Mouse (Mus musculus) forebrain, embryonic 12.5 days (tissue): Measurements from ENCODE around the gene Itpripl2. TPM values are rescaled to one million over a fixed set of nuclear protein-coding genes. Genes with fewer than 3 reads are reported as not detected.

Experiments
- ATAC-seq: fragments of 200-750 bp; cut with Nextera tagmentation; 2 replicates; pipeline ENCODE4 v1.8.0; 2017; ENCODE audit warnings: moderate TSS enrichment; ENCODE audit not compliant: low FRiP score
- H3K27ac ChIP-seq: fragments of 300-500 bp; sonication (generic); 2 replicates; pipeline ENCODE4 v1.5.1; 2016; ENCODE audit warnings: mild to moderate bottlenecking
- H3K27me3 ChIP-seq: fragments of 300-500 bp; sonication (generic); 2 replicates; pipeline ENCODE4 v1.6.1; 2016; ENCODE audit warnings: mild to moderate bottlenecking
- H3K36me3 ChIP-seq: fragments of 300-500 bp; sonication (generic); replicated peaks from 2 replicates; pipeline ENCODE4 v1.6.1; 2016; ENCODE audit warnings: mild to moderate bottlenecking
- H3K4me1 ChIP-seq: fragments of 300-500 bp; sonication (generic); 2 replicates; pipeline ENCODE4 v1.6.1; 2016
- H3K4me2 ChIP-seq: fragments of 300-500 bp; sonication (generic); 2 replicates; pipeline ENCODE4 v1.6.1; 2016; ENCODE audit warnings: mild to moderate bottlenecking, moderate library complexity
- H3K4me3 ChIP-seq: fragments of 300-500 bp; sonication (generic); replicated peaks from 2 replicates; pipeline ENCODE4 v1.5.1; 2016; ENCODE audit warnings: mild to moderate bottlenecking
- H3K9ac ChIP-seq: fragments of 300-500 bp; sonication (generic); 2 replicates; pipeline ENCODE4 v1.6.1; 2016; ENCODE audit warnings: mild to moderate bottlenecking
- H3K9me3 ChIP-seq: fragments of 300-500 bp; sonication (generic); 2 replicates; pipeline ENCODE4 v1.6.1; 2016
- WGBS: fragments of 180-500 bp; shearing (Covaris S2); methylation state at CpG from one replicate; pipeline ENCODE4 v1.1.7; 2016; 5-methylcytosine and 5-hydroxymethylcytosine counted together
- polyA plus RNA-seq: library from polyadenylated mRNA; unstranded; fragments of >200 nt; fragmentation: Nextera tagmentation; extraction: Ambion mirVana; gene quantifications from 2 replicates; pipeline ENCODE4 v1.2.1, GENCODE M21; 2016

The Itpripl2 gene
- polyA plus RNA-seq, 1 experiment from 2014 or later, result 1.3 TPM

DNA sequence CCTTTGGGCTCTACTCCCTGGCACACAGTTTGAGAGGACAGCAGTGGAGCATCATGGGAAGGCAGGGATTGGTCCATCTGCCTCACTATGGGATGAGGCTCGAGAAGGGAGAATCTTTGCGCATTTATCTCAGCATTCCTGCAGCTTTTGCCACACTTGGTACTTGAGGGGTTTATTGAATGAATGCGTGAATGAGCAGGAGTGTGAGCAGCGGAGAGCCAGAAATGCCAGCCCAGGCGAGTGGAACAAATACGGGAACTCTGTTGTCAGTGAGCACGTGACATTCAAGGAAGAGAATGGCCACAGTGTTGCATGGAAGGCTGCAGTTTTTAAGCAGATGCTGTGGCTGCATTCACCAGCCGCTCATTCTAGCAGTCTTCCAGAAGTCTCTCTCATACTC lies 10.6 kb upstream of the Itpripl2 start:
- WGBS, result 75% methylated on average over 8 of the region's 8 CpGs
- H3K27me3 ChIP-seq, result 0 out of 2 replicates have a peak, but pooled peaks cover 4% of the 10 kb centered on the region
- no peak for ATAC-seq

DNA sequence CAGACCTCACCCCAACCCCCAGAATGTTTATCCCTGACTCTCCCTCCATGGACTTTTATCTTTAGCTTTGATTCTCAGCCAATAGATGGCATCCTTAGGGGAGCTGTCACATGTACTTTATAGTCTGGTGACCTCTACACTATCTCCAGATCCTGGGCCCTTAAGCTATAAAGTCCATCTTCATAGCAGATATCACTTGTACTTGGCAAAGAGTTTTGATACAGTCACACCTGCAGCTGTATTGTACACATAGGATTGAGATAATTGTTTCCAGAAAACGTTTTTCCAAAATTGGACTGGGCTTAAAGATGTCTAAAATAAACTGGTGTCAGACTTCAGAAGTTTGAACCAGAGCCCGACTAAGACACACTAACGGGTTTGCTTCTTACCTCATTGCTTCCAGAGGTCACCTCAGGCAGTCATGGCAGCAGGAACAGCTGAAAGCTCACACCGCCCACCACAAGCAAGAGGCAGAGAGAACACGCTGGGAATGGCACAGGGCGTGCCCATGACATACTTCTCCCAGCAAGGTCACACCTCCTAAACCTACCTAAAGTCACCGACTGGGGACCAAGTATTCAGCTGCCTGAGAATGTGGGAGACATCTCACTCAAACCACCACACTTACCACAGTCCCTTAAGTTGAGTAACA lies 8.1 kb upstream of the Itpripl2 start:
- no peaks in the 10 kb centered on the region for H3K4me1 ChIP-seq
- no peak overlapping the region for H3K4me3 ChIP-seq
- 0 out of 2 replicates have a peak, but pooled peaks cover 6% of the 10 kb centered on the region for H3K9me3 ChIP-seq
- no peak overlapping the region for H3K4me2 ChIP-seq
- no peak overlapping the region for H3K9ac ChIP-seq
- H3K27ac ChIP-seq, result no peak overlapping the region
- WGBS, result 83% methylated on average over 7 of the region's 7 CpGs
- H3K27me3 ChIP-seq, result peaks cover 5% of the 10 kb centered on the region; the same call in 1 of the 2 replicates
- ATAC-seq, result no peak
- no peaks in the 10 kb centered on the region for H3K36me3 ChIP-seq

More for the DNA sequence above, 10.6 kb upstream of the Itpripl2 start:
- H3K4me3 ChIP-seq, result no peak overlapping the region
- H3K4me2 ChIP-seq, result no peak overlapping the region
- H3K9me3 ChIP-seq, result 0 out of 2 replicates have a peak, but pooled peaks cover 5% of the 10 kb centered on the region
- no peaks in the 10 kb centered on the region for H3K36me3 ChIP-seq
- H3K9ac ChIP-seq, result no peak overlapping the region
- no peaks in the 10 kb centered on the region for H3K4me1 ChIP-seq
- no peak overlapping the region for H3K27ac ChIP-seq

DNA sequence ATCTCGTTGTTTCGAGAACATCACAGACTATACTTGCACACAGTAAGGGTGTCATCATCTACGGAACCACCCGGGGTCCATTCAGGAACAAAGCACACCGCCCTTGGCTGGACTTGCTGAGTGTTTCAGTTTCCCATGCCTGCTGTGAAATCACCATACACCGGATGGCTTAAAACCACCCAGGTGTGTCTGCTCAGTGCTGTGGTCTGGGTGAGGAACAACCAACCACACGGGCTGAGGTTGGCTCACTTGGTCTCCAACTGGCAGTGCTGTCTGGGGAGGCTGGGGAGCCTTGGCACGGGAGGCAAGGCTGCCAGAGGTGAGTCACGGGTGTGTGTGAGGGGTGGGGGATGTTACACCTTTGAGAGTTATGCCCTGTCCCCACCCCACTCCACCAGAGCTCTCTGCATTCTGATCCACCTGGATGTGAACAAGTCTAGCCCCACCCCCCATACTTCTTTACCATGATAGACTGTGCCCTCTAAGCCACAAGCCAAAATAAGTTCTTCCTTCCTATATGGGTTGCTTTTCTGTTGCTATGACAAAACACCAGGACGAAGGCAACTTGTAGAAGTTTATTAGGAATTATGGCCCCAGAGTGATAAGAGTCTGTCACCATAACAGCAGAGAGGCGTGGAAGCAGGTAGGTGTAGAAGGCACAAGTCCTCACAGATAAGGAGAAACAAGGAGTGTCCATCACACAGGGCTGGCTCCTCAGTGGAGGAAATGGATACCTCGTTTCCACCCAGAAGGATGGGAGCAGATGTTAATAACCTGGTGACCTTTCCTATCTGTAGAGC lies 7.4 kb upstream of the Itpripl2 start:
- Histone ChIP-seq H3K27ac (no peak overlapping the region), H3K36me3 (no peaks in the 10 kb centered on the region), H3K4me1 (no peaks in the 10 kb centered on the region), H3K4me2 (no peak overlapping the region), H3K9ac (no peak overlapping the region), H3K4me3 (no peak overlapping the region), H3K27me3 (peaks cover 11% of the 10 kb centered on the region), H3K9me3 (0 out of 2 replicates have a peak, but pooled peaks cover 6% of the 10 kb centered on the region)
- ATAC-seq, result no peak
- WGBS, result 85% methylated on average over 12 of the region's 12 CpGs

DNA sequence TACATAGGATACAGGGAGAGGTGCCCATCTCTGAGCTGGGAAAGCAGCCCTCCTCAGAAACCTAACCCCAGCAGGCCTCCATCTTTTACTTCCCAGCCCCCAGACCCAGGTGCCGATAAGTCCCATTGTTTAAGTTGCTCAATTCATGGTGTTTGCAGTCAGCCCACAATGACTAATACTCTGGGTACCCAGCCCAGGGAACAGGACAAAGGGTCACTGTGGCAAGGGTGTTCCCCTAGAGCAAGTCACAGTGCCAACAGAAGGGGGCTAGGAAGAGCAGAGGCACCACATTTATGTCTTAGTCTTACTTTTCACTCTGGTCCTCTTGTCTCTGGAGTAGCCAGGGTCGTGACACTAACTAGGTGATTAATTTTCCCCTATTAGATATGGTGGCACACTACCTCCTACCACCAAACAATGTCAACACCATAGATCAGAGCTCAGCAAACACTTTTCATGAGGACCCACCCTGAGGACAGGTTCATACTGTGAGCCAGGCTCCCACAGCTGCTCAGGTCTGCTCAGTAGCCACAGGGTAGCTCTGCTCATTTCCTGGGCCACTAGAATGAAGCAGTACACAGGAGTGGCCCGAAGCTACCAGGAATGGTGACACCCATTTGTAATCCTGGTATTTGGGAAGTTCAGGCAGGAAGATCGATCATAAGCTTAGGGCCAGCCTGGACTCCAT lies 3.3 kb upstream of the Itpripl2 start:
- H3K27me3 ChIP-seq, result peaks cover 49% of the 10 kb centered on the region
- H3K4me2 ChIP-seq, result no peak overlapping the region
- no peak overlapping the region for H3K4me3 ChIP-seq
- peaks cover 16% of the 10 kb centered on the region for H3K4me1 ChIP-seq
- 0 out of 2 replicates have a peak, but pooled peaks cover 6% of the 10 kb centered on the region for H3K9me3 ChIP-seq
- H3K36me3 ChIP-seq, result no peaks in the 10 kb centered on the region
- no peak overlapping the region for H3K27ac ChIP-seq
- no peak overlapping the region for H3K9ac ChIP-seq
- 72% methylated on average over 4 of the region's 4 CpGs for WGBS
- ATAC-seq, result no peak

DNA sequence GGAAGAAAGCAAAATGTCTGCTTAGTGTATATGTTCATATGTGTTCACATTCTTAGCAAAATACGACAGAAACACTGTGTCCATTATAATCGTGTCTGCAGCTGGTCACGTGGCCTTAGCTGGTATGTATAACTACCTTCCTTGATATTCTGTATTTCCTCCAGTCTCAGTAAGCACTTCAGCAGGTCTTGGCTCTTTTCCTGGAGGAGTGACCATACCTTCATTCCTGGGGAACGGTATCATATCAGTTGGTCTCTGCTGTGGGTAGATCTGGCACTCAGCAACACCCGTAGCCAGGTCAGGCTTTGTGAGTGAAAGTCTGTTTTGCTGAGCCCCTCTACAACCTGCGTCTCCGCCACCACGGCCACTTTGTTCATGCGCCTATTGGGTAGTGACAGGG lies 2.1 kb upstream of the Itpripl2 start:
- no peak overlapping the region for H3K4me2 ChIP-seq
- peaks cover 16% of the 10 kb centered on the region for H3K4me1 ChIP-seq
- H3K9ac ChIP-seq, result no peak overlapping the region
- H3K27me3 ChIP-seq, result peaks cover 57% of the 10 kb centered on the region
- H3K9me3 ChIP-seq, result 0 out of 2 replicates have a peak, but pooled peaks cover 6% of the 10 kb centered on the region
- H3K36me3 ChIP-seq, result no peaks in the 10 kb centered on the region
- WGBS, result 87% methylated on average over 9 of the region's 9 CpGs
- H3K27ac ChIP-seq, result no peak overlapping the region
- ATAC-seq, result no peak
- H3K4me3 ChIP-seq, result no peak overlapping the region

DNA sequence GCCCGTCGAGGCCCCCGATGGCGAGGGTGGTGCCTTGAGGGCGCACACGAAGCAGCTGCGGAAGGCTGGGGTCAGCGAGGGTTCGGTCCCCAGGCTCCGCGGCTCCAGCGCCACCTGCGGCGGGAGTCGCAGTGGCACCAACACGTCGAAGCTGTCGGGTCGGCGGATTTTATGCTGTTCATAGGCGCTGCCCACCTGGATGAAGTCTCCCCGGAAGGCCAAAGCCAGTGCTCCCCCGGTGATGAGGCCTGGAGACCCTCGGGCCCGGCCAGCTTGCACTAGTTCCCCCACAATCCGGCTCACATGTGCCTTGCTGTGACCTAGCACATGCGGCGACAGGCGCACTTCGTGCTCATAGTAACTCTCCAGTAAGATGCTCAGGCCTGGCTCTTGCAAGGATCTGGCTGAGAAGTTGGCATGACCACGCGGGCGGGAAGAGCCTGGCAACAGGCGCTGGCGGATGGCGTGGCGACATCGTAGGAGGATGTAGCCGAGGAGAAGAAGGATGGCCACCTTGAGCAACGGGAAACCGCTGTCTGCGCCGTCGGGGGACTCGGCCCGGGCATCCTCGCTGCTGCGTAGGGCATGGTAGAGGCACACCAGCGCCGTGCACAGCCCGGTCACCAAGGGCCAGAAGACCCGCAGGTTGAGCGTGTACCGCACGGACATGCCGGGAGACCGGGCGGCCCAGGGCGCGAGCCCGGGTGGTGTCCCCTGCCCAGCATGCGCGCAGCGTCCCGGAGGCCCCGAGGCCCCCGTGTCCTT lies 927 bp downstream of the Itpripl2 start:
- WGBS, result 4% methylated on average over 67 of the region's 67 CpGs
- H3K9ac ChIP-seq, result peak overlapping the region; percentile 63
- no peaks in the 10 kb centered on the region for H3K9me3 ChIP-seq
- peak; percentile 57 for ATAC-seq
- peak overlapping the region; percentile 89 for H3K4me2 ChIP-seq
- H3K4me3 ChIP-seq, result peak overlapping the region; percentile 59
- peaks cover 16% of the 10 kb centered on the region for H3K4me1 ChIP-seq
- no peak overlapping the region for H3K27ac ChIP-seq
- H3K36me3 ChIP-seq, result no peaks in the 10 kb centered on the region
- peaks cover 68% of the 10 kb centered on the region for H3K27me3 ChIP-seq

DNA sequence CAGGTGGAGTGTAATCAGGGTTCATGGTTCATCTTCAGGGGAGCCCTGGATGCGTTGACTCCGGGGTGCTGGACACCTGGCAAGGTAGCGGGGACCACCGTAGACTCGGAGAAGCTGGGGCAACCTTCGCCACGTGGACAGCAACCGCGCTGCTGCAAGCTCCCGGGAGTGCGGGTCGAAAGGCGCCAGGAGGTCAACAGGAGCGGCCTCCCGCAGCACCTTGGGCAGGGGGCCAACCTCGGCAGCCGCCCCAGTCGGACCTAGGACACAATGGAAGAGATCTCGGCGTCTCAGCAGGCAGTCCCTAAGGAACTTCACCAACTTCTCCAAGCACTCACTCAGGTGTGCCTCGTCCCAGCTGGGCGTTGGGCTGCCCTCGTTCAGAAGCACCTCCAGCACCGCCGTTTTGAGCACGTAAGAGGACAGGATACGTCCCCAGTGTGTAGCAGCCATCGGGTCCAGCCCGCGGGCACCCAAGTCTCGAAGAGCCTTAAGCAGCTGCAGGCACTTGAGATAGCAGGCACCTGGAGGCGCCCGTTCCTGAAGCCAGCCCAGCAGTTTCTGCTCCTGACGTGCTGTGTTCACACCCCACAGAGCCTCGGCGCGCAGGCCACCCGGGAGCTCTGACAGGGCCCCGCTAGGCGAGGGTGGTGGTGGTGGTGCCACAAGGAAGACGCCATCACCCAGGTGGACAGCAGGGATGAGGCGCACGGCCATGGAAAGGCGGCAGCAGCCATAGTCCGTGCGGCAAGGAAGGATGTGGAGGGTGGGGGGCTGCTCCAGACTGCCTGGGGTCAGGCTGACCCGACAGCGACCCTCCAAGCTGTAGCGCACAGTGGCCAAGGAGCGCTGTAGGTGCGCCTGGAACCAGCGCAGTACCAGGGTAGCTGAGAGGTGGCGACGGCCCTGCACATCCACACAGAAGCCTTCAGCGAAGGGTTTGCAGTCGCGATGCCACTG lies 1.8 kb downstream of the Itpripl2 start:
- Histone ChIP-seq H3K36me3 (no peaks in the 10 kb centered on the region), H3K4me3 (peak overlapping the region; percentile 59), H3K4me2 (peak overlapping the region; percentile 89; the same call in 1 of the 2 replicates), H3K4me1 (peaks cover 16% of the 10 kb centered on the region), H3K27me3 (peaks cover 68% of the 10 kb centered on the region), H3K9ac (no peak overlapping the region), H3K9me3 (no peaks in the 10 kb centered on the region), H3K27ac (no peak overlapping the region)
- peak; percentile 13; the same call in 1 of the 2 replicates for ATAC-seq
- WGBS, result 12% methylated on average over 57 of the region's 57 CpGs

DNA sequence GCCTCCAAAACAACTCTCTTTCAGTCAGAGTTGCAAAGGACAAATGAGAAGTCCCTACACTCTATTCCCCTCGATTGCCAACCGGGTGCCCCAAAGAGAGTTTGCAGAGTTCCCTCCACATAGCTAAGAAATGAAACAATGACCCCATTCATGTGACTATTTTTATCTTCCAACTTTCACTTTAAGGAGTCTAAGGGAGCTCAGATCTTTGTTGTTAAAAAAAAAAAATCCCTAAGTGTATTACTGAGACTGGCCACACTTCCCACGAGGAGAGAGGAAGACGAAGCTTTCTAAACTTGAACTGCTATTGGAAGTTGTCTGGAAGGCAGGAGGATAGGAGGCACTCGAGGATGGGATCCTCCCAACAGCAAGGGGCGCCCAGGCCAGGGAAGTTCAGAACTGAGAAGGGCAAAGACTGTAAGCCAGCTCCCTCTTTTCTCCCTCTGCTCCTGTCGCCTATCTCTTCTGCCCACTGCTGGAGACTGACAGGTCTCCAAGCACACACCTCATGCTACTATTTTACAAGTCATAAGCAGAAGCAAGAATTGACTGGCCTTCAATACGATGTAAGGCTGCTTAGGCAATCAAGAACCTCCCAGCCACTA lies 3.6 kb downstream of the Itpripl2 start:
- Histone ChIP-seq H3K4me2 (no peak overlapping the region), H3K9ac (no peak overlapping the region), H3K27ac (no peak overlapping the region), H3K4me1 (peaks cover 16% of the 10 kb centered on the region), H3K27me3 (peaks cover 54% of the 10 kb centered on the region), H3K36me3 (no peaks in the 10 kb centered on the region), H3K9me3 (no peaks in the 10 kb centered on the region), H3K4me3 (no peak overlapping the region)
- 27% methylated on average over 8 of the region's 8 CpGs for WGBS
- ATAC-seq, result no peak

DNA sequence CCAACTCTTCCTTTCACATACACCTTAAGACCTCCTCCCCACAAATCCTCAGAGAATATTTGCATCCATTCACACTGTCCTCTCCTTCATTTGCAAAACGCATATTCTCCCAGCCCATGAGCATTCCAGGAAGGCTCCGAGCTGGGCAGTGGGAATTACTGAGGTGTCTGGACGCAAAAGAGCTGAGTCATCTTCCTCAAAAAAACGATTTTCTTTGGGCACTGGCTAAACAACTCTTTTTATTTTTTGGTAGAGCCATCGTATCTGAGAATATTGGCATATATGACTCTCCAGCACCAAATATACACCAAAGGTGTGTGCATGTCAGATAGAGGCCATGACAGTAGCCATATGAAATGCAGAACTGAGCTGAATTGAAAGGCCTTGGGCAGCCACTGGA lies 4.9 kb downstream of the Itpripl2 start:
- Histone ChIP-seq H3K27ac (no peak overlapping the region), H3K9me3 (no peaks in the 10 kb centered on the region), H3K27me3 (peaks cover 42% of the 10 kb centered on the region), H3K4me1 (peaks cover 16% of the 10 kb centered on the region), H3K4me2 (no peak overlapping the region), H3K36me3 (no peaks in the 10 kb centered on the region), H3K9ac (no peak overlapping the region), H3K4me3 (no peak overlapping the region)
- WGBS, result 62% methylated on average over 5 of the region's 5 CpGs
- ATAC-seq, result no peak

DNA sequence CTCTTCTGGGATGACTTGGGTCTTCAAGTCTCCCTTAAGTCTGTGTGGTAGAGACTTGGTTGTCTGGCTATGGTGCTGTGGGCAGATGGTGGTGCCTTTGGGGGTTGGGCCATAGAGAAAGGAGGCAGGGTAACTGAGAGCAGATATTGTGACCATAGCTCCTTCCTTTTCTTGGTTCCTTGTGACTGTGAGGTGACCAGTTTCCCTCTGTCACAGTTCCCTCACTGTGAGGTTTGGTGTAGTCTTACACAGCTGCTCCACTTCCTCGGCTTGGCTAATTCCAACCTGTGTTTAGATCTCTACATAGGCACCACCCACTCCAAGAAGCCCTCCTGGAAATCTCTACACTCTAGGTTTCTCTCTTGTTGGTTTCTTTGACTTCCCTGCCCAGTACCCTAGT lies 7.8 kb downstream of the Itpripl2 start:
- Histone ChIP-seq H3K9ac (no peak overlapping the region), H3K4me1 (no peaks in the 10 kb centered on the region; the same call in 1 of the 2 replicates), H3K27me3 (peaks cover 13% of the 10 kb centered on the region), H3K27ac (no peak overlapping the region), H3K9me3 (no peaks in the 10 kb centered on the region), H3K4me3 (no peak overlapping the region), H3K36me3 (no peaks in the 10 kb centered on the region), H3K4me2 (no peak overlapping the region)
- no peak for ATAC-seq
- 94% methylated on average over 1 of the region's 1 CpGs for WGBS

DNA sequence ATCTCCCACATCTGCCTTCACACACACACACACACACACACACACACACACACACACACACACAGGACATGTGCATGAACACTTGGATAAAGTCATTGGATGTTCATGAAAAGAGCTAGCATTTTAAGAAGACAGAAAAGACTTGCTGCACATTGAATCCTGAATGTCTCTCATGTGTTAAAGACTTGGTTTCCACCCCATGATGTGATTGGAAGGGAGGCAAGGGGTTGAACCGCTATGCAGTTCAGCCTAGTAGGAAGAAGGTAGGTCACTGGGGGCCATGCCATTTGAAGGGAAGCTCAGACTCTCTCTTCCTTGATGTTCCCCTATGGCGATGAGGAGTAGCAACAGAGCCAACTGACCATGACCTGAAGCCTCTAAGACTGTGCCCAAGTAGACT lies 9.8 kb downstream of the Itpripl2 start:
- Histone ChIP-seq H3K9me3 (no peaks in the 10 kb centered on the region), H3K4me1 (no peaks in the 10 kb centered on the region), H3K36me3 (no peaks in the 10 kb centered on the region), H3K27ac (no peak overlapping the region), H3K9ac (no peak overlapping the region), H3K27me3 (no peaks in the 10 kb centered on the region), H3K4me3 (no peak overlapping the region), H3K4me2 (no peak overlapping the region)
- 87% methylated on average over 2 of the region's 2 CpGs for WGBS
- ATAC-seq, result no peak
